Mouse (Mus musculus) stomach, postnatal 0 days (tissue): ENCODE measurements around the gene Krt18.

Experiments
- CTCF ChIP-seq: IDR thresholded peaks from 2 replicates; pipeline ENCODE4 v1.5.1; 2016; ENCODE audit warnings: antibody characterized with exemption, low read depth, mild to moderate bottlenecking, moderate library complexity
- EP300 ChIP-seq: optimal IDR thresholded peaks from 2 replicates; pipeline ENCODE3; 2016; ENCODE audit warnings: antibody characterized with exemption

DNA sequence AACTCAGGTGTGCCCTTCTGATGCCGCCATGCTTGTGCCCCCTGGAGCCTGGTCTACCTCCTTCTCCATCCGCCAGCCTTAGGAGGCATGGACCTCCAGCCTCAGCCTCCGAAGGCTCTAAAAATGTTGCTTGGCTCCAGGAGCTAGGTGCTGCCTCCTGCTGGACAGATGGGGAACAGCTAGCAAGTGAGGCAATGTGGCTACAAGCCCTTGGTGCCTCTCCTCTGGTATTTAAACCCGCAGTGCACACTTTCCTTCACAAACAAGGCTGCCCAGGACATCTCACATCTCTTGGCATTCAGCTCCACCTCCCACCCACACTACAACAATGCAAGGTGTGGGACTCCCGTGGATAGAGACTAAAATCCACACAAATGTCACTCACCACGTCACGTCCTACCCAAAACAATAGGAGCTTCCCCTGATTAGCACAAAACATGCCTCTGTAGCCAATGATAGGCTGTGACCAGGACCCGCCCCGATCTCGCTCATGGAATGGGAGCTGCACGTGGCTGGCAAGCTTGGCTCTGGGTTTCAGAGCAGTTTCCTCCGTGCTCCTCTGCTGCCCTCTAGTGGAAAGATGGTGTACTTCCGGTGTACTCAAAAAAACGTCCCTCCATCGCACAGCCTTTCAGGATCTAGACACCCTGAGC lies 43.9 kb upstream of the Krt18 start:
- no peak for TF ChIP-seq EP300
- TF ChIP-seq CTCF: peak; percentile 93
